15 mouse cellular contexts compared by ENCODE assay signal in genomic region chr13:108094681-108095080, GRCm38 (mm10).
"Had no signal": no experiment of that assay in that cellular context is flagged by ENCODE, and none has a peak within 500 bp of the region (broad histone marks: within the 10 kb centered on the region; RNA-seq: fewer than 3 reads in every experiment).

No protein-coding gene starts in this region.

- H3K27ac ChIP-seq: lung, embryonic 15.5 days; macrophage; midbrain, embryonic 13.5 days; midbrain, embryonic 15.5 days; neural tube, embryonic 12.5 days; stomach, embryonic 15.5 days had no signal

- H3K4me1 ChIP-seq: midbrain, embryonic 13.5 days; midbrain, embryonic 15.5 days; neural tube, embryonic 12.5 days had no signal

- H3K4me2 ChIP-seq: lung, embryonic 15.5 days; midbrain, embryonic 11.5 days; midbrain, embryonic 13.5 days; midbrain, embryonic 15.5 days; neural tube, embryonic 12.5 days; stomach, embryonic 15.5 days had no signal

- H3K27me3 ChIP-seq: lung, embryonic 15.5 days; midbrain, embryonic 13.5 days; midbrain, embryonic 15.5 days; neural tube, embryonic 12.5 days; stomach, embryonic 15.5 days had no signal

- H3K4me3 ChIP-seq: lung, embryonic 15.5 days; megakaryocyte, embryonic 14.5 days; midbrain, embryonic 13.5 days; midbrain, embryonic 15.5 days; neural tube, embryonic 12.5 days; stomach, embryonic 15.5 days had no signal

- H3K9me3 ChIP-seq: lung, embryonic 15.5 days; midbrain, embryonic 13.5 days; midbrain, embryonic 15.5 days; neural tube, embryonic 12.5 days; stomach, embryonic 15.5 days had no signal

- H3K9ac ChIP-seq: lung, embryonic 15.5 days; midbrain, embryonic 13.5 days; midbrain, embryonic 15.5 days; neural tube, embryonic 12.5 days; stomach, embryonic 15.5 days had no signal

- DNase-seq: lung, adult 2 months; lung, postnatal 14 days; lung, postnatal 36 days; right cerebral cortex, postnatal 14 days; thymus, adult 18-20 months; thymus, postnatal 14 days; thymus, postnatal 36 days had no signal

- H3K36me3 ChIP-seq: lung, embryonic 15.5 days; midbrain, embryonic 13.5 days; midbrain, embryonic 15.5 days; neural tube, embryonic 12.5 days; stomach, embryonic 15.5 days had no signal

- ATAC-seq: midbrain, embryonic 13.5 days; midbrain, embryonic 15.5 days had no signal
